Mouse (Mus musculus): ENCODE measurements at regions not wholly inside any gene's neighbourhood (a gene's known extent, or its start where the extent isn't known, plus 50 kb on each side); places are given as distances from the start of the nearest gene placed in this dataset.

- Histone ChIP-seq H3K27me3 (ENCODE audit: control insufficient read depth, insufficient read depth, low read length) (no peaks in the 10 kb centered on the region), H3K4me2 (ENCODE audit: low read depth, severe bottlenecking) (no peak overlapping the region), H3K4me1 (ENCODE audit: control insufficient read depth, insufficient read depth, low read length) (no peaks in the 10 kb centered on the region), H3K9me3 (ENCODE audit: control insufficient read depth, low read length) (no peaks in the 10 kb centered on the region), H3K9ac (ENCODE audit: low read length) (no peak overlapping the region), H3K4me3 (ENCODE audit: low read depth, low read length) (no peak overlapping the region), H3K27ac (replicated peaks; ENCODE audit: low read depth, low read length) (no peak overlapping the region), H3K36me3 (ENCODE audit: control insufficient read depth, insufficient read depth, low read length) (no peaks in the 10 kb centered on the region)
- WGBS: 23% methylated on average over 1 of the region's 1 CpGs
- DNase-seq (ENCODE audit: low spot score) (no peak), ATAC-seq (ENCODE audit: insufficient number of reproducible peaks, low FRiP score, low TSS enrichment, low read depth) (no peak)
Observed at GRCm38 (mm10) chr12:67929842-67930241, 707.5 kb upstream of the Mdga2 start.

- Histone ChIP-seq H3K9me3 (ENCODE audit: control insufficient read depth, low read length) (no peaks in the 10 kb centered on the region), H3K4me1 (ENCODE audit: control insufficient read depth, insufficient read depth, low read length) (no peaks in the 10 kb centered on the region), H3K36me3 (ENCODE audit: control insufficient read depth, insufficient read depth, low read length) (no peaks in the 10 kb centered on the region), H3K27ac (replicated peaks; ENCODE audit: low read depth, low read length) (no peak overlapping the region), H3K9ac (ENCODE audit: low read length) (no peak overlapping the region), H3K27me3 (ENCODE audit: control insufficient read depth, insufficient read depth, low read length) (no peaks in the 10 kb centered on the region), H3K4me3 (ENCODE audit: low read depth, low read length) (no peak overlapping the region), H3K4me2 (ENCODE audit: low read depth, severe bottlenecking) (no peak overlapping the region)
- ATAC-seq (ENCODE audit: insufficient number of reproducible peaks, low FRiP score, low TSS enrichment, low read depth): no peak
- WGBS: 66% methylated on average over 4 of the region's 4 CpGs
- DNase-seq (ENCODE audit: low spot score): no peak
Observed at GRCm38 (mm10) chr12:67914603-67915002, 692.3 kb upstream of the Mdga2 start.

- peak; percentile 23 for DNase-seq (ENCODE audit: low spot score)
- no peak for ATAC-seq (ENCODE audit: insufficient number of reproducible peaks, low FRiP score, low TSS enrichment, low read depth)
- Histone ChIP-seq H3K4me1 (ENCODE audit: control insufficient read depth, insufficient read depth, low read length) (no peaks in the 10 kb centered on the region), H3K4me2 (ENCODE audit: low read depth, severe bottlenecking) (no peak overlapping the region), H3K4me3 (ENCODE audit: low read depth, low read length) (no peak overlapping the region), H3K27ac (replicated peaks; ENCODE audit: low read depth, low read length) (no peak overlapping the region), H3K27me3 (ENCODE audit: control insufficient read depth, insufficient read depth, low read length) (no peaks in the 10 kb centered on the region), H3K9me3 (ENCODE audit: control insufficient read depth, low read length) (no peaks in the 10 kb centered on the region), H3K36me3 (ENCODE audit: control insufficient read depth, insufficient read depth, low read length) (no peaks in the 10 kb centered on the region), H3K9ac (ENCODE audit: low read length) (no peak overlapping the region)
- WGBS: 31% methylated on average over 2 of the region's 2 CpGs
Observed at GRCm38 (mm10) chr12:67887296-67887695, 664.9 kb upstream of the Mdga2 start.

- H3K4me1 ChIP-seq (ENCODE audit: control insufficient read depth, insufficient read depth, low read length): no peaks in the 10 kb centered on the region
- WGBS: 89% methylated on average over 2 of the region's 2 CpGs
- no peak for DNase-seq (ENCODE audit: low spot score)
- H3K27ac ChIP-seq (replicated peaks; ENCODE audit: low read depth, low read length): no peak overlapping the region
- no peak overlapping the region for H3K9ac ChIP-seq (ENCODE audit: low read length)
- no peak for ATAC-seq (ENCODE audit: insufficient number of reproducible peaks, low FRiP score, low TSS enrichment, low read depth)
- no peaks in the 10 kb centered on the region for H3K9me3 ChIP-seq (ENCODE audit: control insufficient read depth, low read length)
- H3K4me2 ChIP-seq (ENCODE audit: low read depth, severe bottlenecking): no peak overlapping the region
- H3K4me3 ChIP-seq (ENCODE audit: low read depth, low read length): no peak overlapping the region
- H3K36me3 ChIP-seq (ENCODE audit: control insufficient read depth, insufficient read depth, low read length): no peaks in the 10 kb centered on the region
- H3K27me3 ChIP-seq (ENCODE audit: control insufficient read depth, insufficient read depth, low read length): no peaks in the 10 kb centered on the region
Observed at GRCm38 (mm10) chr12:67862615-67863014, 640.3 kb upstream of the Mdga2 start.

- WGBS: 93% methylated on average over 1 of the region's 1 CpGs
- DNase-seq (ENCODE audit: low spot score) (no peak), ATAC-seq (ENCODE audit: insufficient number of reproducible peaks, low FRiP score, low TSS enrichment, low read depth) (no peak)
- Histone ChIP-seq H3K27ac (replicated peaks; ENCODE audit: low read depth, low read length) (no peak overlapping the region), H3K4me3 (ENCODE audit: low read depth, low read length) (no peak overlapping the region), H3K9ac (ENCODE audit: low read length) (no peak overlapping the region), H3K9me3 (ENCODE audit: control insufficient read depth, low read length) (no peaks in the 10 kb centered on the region), H3K27me3 (ENCODE audit: control insufficient read depth, insufficient read depth, low read length) (no peaks in the 10 kb centered on the region), H3K36me3 (ENCODE audit: control insufficient read depth, insufficient read depth, low read length) (no peaks in the 10 kb centered on the region), H3K4me2 (ENCODE audit: low read depth, severe bottlenecking) (no peak overlapping the region), H3K4me1 (ENCODE audit: control insufficient read depth, insufficient read depth, low read length) (no peaks in the 10 kb centered on the region)
Observed at GRCm38 (mm10) chr12:67860713-67861112, 638.4 kb upstream of the Mdga2 start.

- DNase-seq (ENCODE audit: low spot score): no peak
- ATAC-seq (ENCODE audit: insufficient number of reproducible peaks, low FRiP score, low TSS enrichment, low read depth): no peak
- H3K9ac ChIP-seq (ENCODE audit: low read length): no peak overlapping the region
- no peak overlapping the region for H3K4me3 ChIP-seq (ENCODE audit: low read depth, low read length)
- no peak overlapping the region for H3K4me2 ChIP-seq (ENCODE audit: low read depth, severe bottlenecking)
- H3K9me3 ChIP-seq (ENCODE audit: control insufficient read depth, low read length): no peaks in the 10 kb centered on the region
- H3K27ac ChIP-seq (replicated peaks; ENCODE audit: low read depth, low read length): no peak overlapping the region
- 86% methylated on average over 2 of the region's 2 CpGs for WGBS
- no peaks in the 10 kb centered on the region for H3K36me3 ChIP-seq (ENCODE audit: control insufficient read depth, insufficient read depth, low read length)
- no peaks in the 10 kb centered on the region for H3K27me3 ChIP-seq (ENCODE audit: control insufficient read depth, insufficient read depth, low read length)
- H3K4me1 ChIP-seq (ENCODE audit: control insufficient read depth, insufficient read depth, low read length): no peaks in the 10 kb centered on the region
Observed at GRCm38 (mm10) chr12:67852625-67853024, 630.3 kb upstream of the Mdga2 start.

- Histone ChIP-seq H3K4me3 (ENCODE audit: low read depth, low read length) (no peak overlapping the region), H3K9me3 (ENCODE audit: control insufficient read depth, low read length) (no peaks in the 10 kb centered on the region), H3K9ac (ENCODE audit: low read length) (no peak overlapping the region), H3K4me1 (ENCODE audit: control insufficient read depth, insufficient read depth, low read length) (no peaks in the 10 kb centered on the region), H3K27ac (replicated peaks; ENCODE audit: low read depth, low read length) (no peak overlapping the region), H3K36me3 (ENCODE audit: control insufficient read depth, insufficient read depth, low read length) (no peaks in the 10 kb centered on the region), H3K4me2 (ENCODE audit: low read depth, severe bottlenecking) (no peak overlapping the region), H3K27me3 (ENCODE audit: control insufficient read depth, insufficient read depth, low read length) (no peaks in the 10 kb centered on the region)
- no peak for DNase-seq (ENCODE audit: low spot score)
- no peak for ATAC-seq (ENCODE audit: insufficient number of reproducible peaks, low FRiP score, low TSS enrichment, low read depth)
Observed at GRCm38 (mm10) chr12:67847517-67847916, 625.2 kb upstream of the Mdga2 start.

GRCm38 (mm10) chr12:67804297-67804696 is 581.9 kb upstream of the Mdga2 start:
- 84% methylated on average over 6 of the region's 6 CpGs for WGBS

GRCm38 (mm10) chr12:67799776-67800175 is 577.4 kb upstream of the Mdga2 start:
- Histone ChIP-seq H3K27me3 (ENCODE audit: control insufficient read depth, insufficient read depth, low read length) (no peaks in the 10 kb centered on the region), H3K9me3 (ENCODE audit: control insufficient read depth, low read length) (no peaks in the 10 kb centered on the region), H3K4me3 (ENCODE audit: low read depth, low read length) (no peak overlapping the region), H3K36me3 (ENCODE audit: control insufficient read depth, insufficient read depth, low read length) (no peaks in the 10 kb centered on the region), H3K4me1 (ENCODE audit: control insufficient read depth, insufficient read depth, low read length) (no peaks in the 10 kb centered on the region), H3K27ac (replicated peaks; ENCODE audit: low read depth, low read length) (no peak overlapping the region), H3K4me2 (ENCODE audit: low read depth, severe bottlenecking) (no peak overlapping the region), H3K9ac (ENCODE audit: low read length) (no peak overlapping the region)
- ATAC-seq (ENCODE audit: insufficient number of reproducible peaks, low FRiP score, low TSS enrichment, low read depth) (no peak), DNase-seq (ENCODE audit: low spot score) (no peak)
- WGBS: 85% methylated on average over 2 of the region's 2 CpGs

More at GRCm38 (mm10) chr12:67804297-67804696, 581.9 kb upstream of the Mdga2 start:
- H3K36me3 ChIP-seq (ENCODE audit: control insufficient read depth, insufficient read depth, low read length): no peaks in the 10 kb centered on the region
- H3K9ac ChIP-seq (ENCODE audit: low read length): no peak overlapping the region
- H3K27me3 ChIP-seq (ENCODE audit: control insufficient read depth, insufficient read depth, low read length): no peaks in the 10 kb centered on the region
- H3K4me1 ChIP-seq (ENCODE audit: control insufficient read depth, insufficient read depth, low read length): no peaks in the 10 kb centered on the region
- no peak overlapping the region for H3K4me2 ChIP-seq (ENCODE audit: low read depth, severe bottlenecking)
- H3K9me3 ChIP-seq (ENCODE audit: control insufficient read depth, low read length): no peaks in the 10 kb centered on the region
- no peak for DNase-seq (ENCODE audit: low spot score)
- no peak for ATAC-seq (ENCODE audit: insufficient number of reproducible peaks, low FRiP score, low TSS enrichment, low read depth)
- H3K4me3 ChIP-seq (ENCODE audit: low read depth, low read length): no peak overlapping the region
- H3K27ac ChIP-seq (replicated peaks; ENCODE audit: low read depth, low read length): no peak overlapping the region
